Mouse (Mus musculus) hindbrain, embryonic 12.5 days (tissue): ENCODE results near the gene Golga2. TPM values are rescaled to one million over a fixed set of nuclear protein-coding genes. Genes with fewer than 3 reads are reported as not detected.
A peak's percentile ranks its signal among the peaks of the same experiment; 100 is the strongest.

Experiments used
- ATAC-seq: fragments of 200-750 bp; cut with Nextera tagmentation; 2 replicates; pipeline ENCODE4 v1.8.0; 2017; ENCODE audit warnings: moderate TSS enrichment; ENCODE audit not compliant: low FRiP score
- H3K27ac ChIP-seq: fragments of 300-500 bp; sonication (generic); 2 replicates; pipeline ENCODE4 v1.5.1; 2016; ENCODE audit warnings: mild to moderate bottlenecking
- H3K27me3 ChIP-seq: fragments of 300-500 bp; sonication (generic); 2 replicates; pipeline ENCODE4 v1.6.1; 2016; ENCODE audit warnings: mild to moderate bottlenecking
- H3K36me3 ChIP-seq: fragments of 300-500 bp; sonication (generic); 2 replicates; pipeline ENCODE4 v1.6.1; 2016; ENCODE audit warnings: mild to moderate bottlenecking
- H3K4me1 ChIP-seq: fragments of 300-500 bp; sonication (generic); 2 replicates; pipeline ENCODE4 v1.6.1; 2016
- H3K4me2 ChIP-seq: fragments of 300-500 bp; sonication (generic); replicated peaks from 2 replicates; pipeline ENCODE4 v1.6.1; 2016; ENCODE audit warnings: mild to moderate bottlenecking
- H3K4me3 ChIP-seq: fragments of 300-500 bp; sonication (generic); 2 replicates; pipeline ENCODE4 v1.5.1; 2016; ENCODE audit warnings: mild to moderate bottlenecking
- H3K9ac ChIP-seq: fragments of 300-500 bp; sonication (generic); 2 replicates; pipeline ENCODE4 v1.6.1; 2016; ENCODE audit warnings: mild to moderate bottlenecking, moderate library complexity
- H3K9me3 ChIP-seq: fragments of 300-500 bp; sonication (generic); replicated peaks from 2 replicates; pipeline ENCODE4 v1.6.1; 2016; ENCODE audit warnings: mild to moderate bottlenecking
- WGBS: fragments of 180-500 bp; shearing (Covaris S2); methylation state at CpG from one replicate; pipeline ENCODE4 v1.1.7; 2016; 5-methylcytosine and 5-hydroxymethylcytosine counted together
- polyA plus RNA-seq: library from polyadenylated mRNA; unstranded; fragments of >200 nt; fragmentation: Nextera tagmentation; extraction: Ambion mirVana; gene quantifications from 2 replicates; pipeline ENCODE4 v1.2.1, GENCODE M21; 2016

The Golga2 gene
- polyA plus RNA-seq, 1 experiment from 2014 or later, result 31.5 TPM

- ATAC-seq, result no peak
- 61% methylated on average over 6 of the region's 6 CpGs for WGBS
- Histone ChIP-seq H3K9me3 (no peaks in the 10 kb centered on the region), H3K27ac (no peak overlapping the region), H3K4me3 (peak overlapping the region; percentile 91), H3K36me3 (peaks cover 36% of the 10 kb centered on the region), H3K4me2 (peak overlapping the region; percentile 82), H3K27me3 (no peaks in the 10 kb centered on the region), H3K9ac (peak overlapping the region; percentile 88), H3K4me1 (peaks cover 13% of the 10 kb centered on the region)
Measured at GRCm38 (mm10) chr2:32258887-32259533, 28.2 kb upstream of the Golga2 start.

GRCm38 (mm10) chr2:32259657-32260417, 27.3 kb upstream of the Golga2 start, which contains the start of gene Uck1:
Gene Uck1, minus strand, starts transcription at chr2:32260159.
- no peaks in the 10 kb centered on the region for H3K9me3 ChIP-seq
- no peaks in the 10 kb centered on the region for H3K27me3 ChIP-seq
- peak within 1 kb of the TSS; percentile 91 for H3K4me3 ChIP-seq
- peak within 1 kb of the TSS; percentile 82 for H3K4me2 ChIP-seq
- peaks cover 13% of the 10 kb centered on the region for H3K4me1 ChIP-seq
- H3K9ac ChIP-seq, result peak within 1 kb of the TSS; percentile 88
- peak; percentile 91 for ATAC-seq
- 2% methylated on average over 59 of the region's 59 CpGs for WGBS
- peak within 1 kb of the TSS; percentile 55; the same call in 1 of the 2 replicates for H3K27ac ChIP-seq
- peaks cover 28% of the 10 kb centered on the region for H3K36me3 ChIP-seq

DNA sequence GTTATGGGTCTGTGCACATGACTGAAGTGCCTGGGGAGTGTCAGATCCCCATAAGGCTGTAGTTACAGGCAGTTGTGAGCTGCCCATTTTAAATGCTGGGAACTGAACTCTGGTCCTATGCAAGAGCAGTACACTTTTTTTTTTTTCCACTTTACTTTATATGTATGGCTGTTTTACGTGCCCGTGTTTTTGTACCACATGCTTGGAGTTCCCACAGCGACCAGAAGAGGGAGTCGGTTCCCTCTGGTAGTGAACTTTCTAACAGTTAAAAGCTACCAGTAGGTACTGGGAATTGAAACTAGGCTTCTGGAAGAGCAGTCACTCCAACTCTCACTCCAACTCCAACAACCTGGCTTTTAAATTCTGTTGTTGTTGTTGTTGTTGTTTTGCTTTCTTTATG, 26.5 kb upstream of the Golga2 start:
- Histone ChIP-seq H3K27me3 (no peaks in the 10 kb centered on the region), H3K9me3 (no peaks in the 10 kb centered on the region), H3K27ac (no peak overlapping the region), H3K36me3 (peaks cover 27% of the 10 kb centered on the region), H3K4me3 (no peak overlapping the region; the same call in 1 of the 2 replicates), H3K4me1 (peaks cover 13% of the 10 kb centered on the region), H3K9ac (no peak overlapping the region), H3K4me2 (no peak overlapping the region)
- ATAC-seq, result no peak
- WGBS, result 31% methylated on average over 4 of the region's 4 CpGs

DNA sequence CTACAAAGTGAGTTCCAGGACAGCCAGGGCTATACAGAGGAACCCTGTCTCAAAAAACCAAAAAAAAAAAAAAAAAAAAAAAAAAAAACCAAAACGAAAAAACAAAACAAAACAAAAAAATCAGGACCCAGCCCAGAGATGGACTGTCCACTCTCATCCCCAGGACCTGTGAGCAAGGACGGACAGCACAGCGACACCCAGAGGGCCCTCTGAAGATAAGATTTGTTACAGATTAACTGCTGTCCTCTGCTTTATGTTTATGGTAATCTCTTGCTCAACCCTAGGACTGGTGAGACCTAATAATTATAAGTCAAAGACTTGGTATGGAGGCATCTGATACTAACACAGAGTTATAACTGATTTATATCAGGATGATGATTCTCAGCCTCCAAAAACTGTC, 11.4 kb upstream of the Golga2 start:
- Histone ChIP-seq H3K4me3 (no peak overlapping the region), H3K4me2 (no peak overlapping the region), H3K27ac (no peak overlapping the region), H3K4me1 (no peaks in the 10 kb centered on the region), H3K9me3 (no peaks in the 10 kb centered on the region), H3K36me3 (peaks cover 43% of the 10 kb centered on the region), H3K27me3 (no peaks in the 10 kb centered on the region), H3K9ac (no peak overlapping the region)
- ATAC-seq, result no peak
- WGBS, result 80% methylated on average over 3 of the region's 3 CpGs

- no peaks in the 10 kb centered on the region for H3K27me3 ChIP-seq
- H3K9me3 ChIP-seq, result no peaks in the 10 kb centered on the region
- no peak for ATAC-seq
- H3K27ac ChIP-seq, result no peak overlapping the region
- no peak overlapping the region for H3K4me3 ChIP-seq
- H3K4me2 ChIP-seq, result no peak overlapping the region
- H3K4me1 ChIP-seq, result peaks cover 11% of the 10 kb centered on the region
- no peak overlapping the region for H3K9ac ChIP-seq
- H3K36me3 ChIP-seq, result peaks cover 58% of the 10 kb centered on the region
- 94% methylated on average over 2 of the region's 2 CpGs for WGBS
Measured at GRCm38 (mm10) chr2:32282289-32282688, 4.9 kb upstream of the Golga2 start.

GRCm38 (mm10) chr2:32282727-32283126, 4.5 kb upstream of the Golga2 start:
- no peak overlapping the region for H3K4me2 ChIP-seq
- H3K27me3 ChIP-seq, result no peaks in the 10 kb centered on the region
- ATAC-seq, result no peak
- no peaks in the 10 kb centered on the region for H3K9me3 ChIP-seq
- no peak overlapping the region for H3K9ac ChIP-seq
- H3K4me3 ChIP-seq, result no peak overlapping the region
- 94% methylated on average over 1 of the region's 1 CpGs for WGBS
- peaks cover 54% of the 10 kb centered on the region for H3K36me3 ChIP-seq
- H3K4me1 ChIP-seq, result peaks cover 11% of the 10 kb centered on the region
- no peak overlapping the region for H3K27ac ChIP-seq

- Histone ChIP-seq H3K27ac (no peak overlapping the region), H3K9me3 (no peaks in the 10 kb centered on the region), H3K4me3 (no peak overlapping the region), H3K27me3 (no peaks in the 10 kb centered on the region), H3K4me2 (no peak overlapping the region), H3K4me1 (peaks cover 15% of the 10 kb centered on the region), H3K36me3 (peaks cover 41% of the 10 kb centered on the region), H3K9ac (no peak overlapping the region)
- no peak for ATAC-seq
- 96% methylated on average over 3 of the region's 3 CpGs for WGBS
Measured at GRCm38 (mm10) chr2:32283986-32284385, 3.2 kb upstream of the Golga2 start.

GRCm38 (mm10) chr2:32287923-32288367, 761 bp downstream of the Golga2 start, which contains the start of gene Swi5:
Gene Swi5, minus strand, starts transcription at chr2:32288075.
- peak; percentile 99 for ATAC-seq
- Histone ChIP-seq H3K9me3 (no peaks in the 10 kb centered on the region), H3K36me3 (peaks cover 27% of the 10 kb centered on the region), H3K9ac (peak within 1 kb of the TSS; percentile 95), H3K4me3 (peak within 1 kb of the TSS; percentile 93), H3K27me3 (no peaks in the 10 kb centered on the region), H3K27ac (peak within 1 kb of the TSS; percentile 79), H3K4me1 (peaks cover 20% of the 10 kb centered on the region), H3K4me2 (peak within 1 kb of the TSS; percentile 96)
- WGBS, result under 1% methylated on average over 40 of the region's 41 CpGs

GRCm38 (mm10) chr2:32288371-32288931, 1.3 kb downstream of the Golga2 start:
- H3K27ac ChIP-seq, result peak overlapping the region; percentile 62
- WGBS, result 4% methylated on average over 27 of the region's 29 CpGs
- peaks cover 20% of the 10 kb centered on the region for H3K4me1 ChIP-seq
- H3K27me3 ChIP-seq, result no peaks in the 10 kb centered on the region
- H3K4me2 ChIP-seq, result peak overlapping the region; percentile 64
- peak overlapping the region; percentile 93 for H3K4me3 ChIP-seq
- H3K36me3 ChIP-seq, result peaks cover 26% of the 10 kb centered on the region
- peak; percentile 79 for ATAC-seq
- no peaks in the 10 kb centered on the region for H3K9me3 ChIP-seq
- peak overlapping the region; percentile 89 for H3K9ac ChIP-seq

GRCm38 (mm10) chr2:32289578-32289977, 2.4 kb downstream of the Golga2 start:
- H3K4me3 ChIP-seq, result no peak overlapping the region
- no peak for ATAC-seq
- H3K9ac ChIP-seq, result no peak overlapping the region
- peaks cover 21% of the 10 kb centered on the region for H3K36me3 ChIP-seq
- H3K27ac ChIP-seq, result no peak overlapping the region
- H3K9me3 ChIP-seq, result no peaks in the 10 kb centered on the region
- H3K4me1 ChIP-seq, result peaks cover 20% of the 10 kb centered on the region
- 0 out of 2 replicates have a peak overlapping the region, but pooled peaks have one; percentile 64 for H3K4me2 ChIP-seq
- H3K27me3 ChIP-seq, result no peaks in the 10 kb centered on the region

- 85% methylated on average over 8 of the region's 8 CpGs for WGBS
- Histone ChIP-seq H3K27ac (no peak overlapping the region), H3K4me3 (no peak overlapping the region), H3K9ac (no peak overlapping the region), H3K4me2 (no peak overlapping the region), H3K9me3 (no peaks in the 10 kb centered on the region), H3K4me1 (peaks cover 2% of the 10 kb centered on the region), H3K36me3 (peaks cover 55% of the 10 kb centered on the region), H3K27me3 (no peaks in the 10 kb centered on the region)
- ATAC-seq, result no peak
Measured at GRCm38 (mm10) chr2:32294348-32294747, 7.2 kb downstream of the Golga2 start.

DNA sequence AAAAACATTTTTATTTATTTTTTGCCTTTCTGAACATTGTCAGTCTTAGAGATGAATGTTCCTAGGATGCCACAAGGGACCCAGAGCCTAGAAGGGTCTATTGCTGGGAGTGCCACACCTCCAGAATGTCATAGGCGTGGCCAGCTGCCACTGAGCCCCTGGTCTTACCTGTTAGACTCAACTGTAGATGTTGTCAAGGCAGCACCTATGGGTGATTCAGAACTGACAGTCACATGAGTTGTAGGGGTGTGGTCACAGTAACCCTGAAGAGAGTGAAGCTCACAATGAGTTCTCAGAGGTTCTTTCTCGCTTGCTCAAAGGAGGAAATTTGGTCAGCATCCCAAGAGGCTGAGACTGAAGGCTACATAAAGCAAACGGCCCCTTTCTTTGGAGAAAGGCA, 8.1 kb downstream of the Golga2 start:
- no peak overlapping the region for H3K4me3 ChIP-seq
- H3K4me2 ChIP-seq, result no peak overlapping the region
- H3K27ac ChIP-seq, result no peak overlapping the region
- H3K9ac ChIP-seq, result no peak overlapping the region
- no peaks in the 10 kb centered on the region for H3K9me3 ChIP-seq
- no peak for ATAC-seq
- peaks cover 64% of the 10 kb centered on the region for H3K36me3 ChIP-seq
- 88% methylated on average over 3 of the region's 3 CpGs for WGBS
- H3K4me1 ChIP-seq, result no peaks in the 10 kb centered on the region
- no peaks in the 10 kb centered on the region for H3K27me3 ChIP-seq
